Mouse (Mus musculus) lung, postnatal 0 days (tissue): Measurements from ENCODE around the gene Tecpr1.

ENCODE experiments used
- CTCF ChIP-seq: IDR thresholded peaks from 2 replicates; pipeline ENCODE4 v1.5.1; 2016; ENCODE audit warnings: antibody characterized with exemption, mild to moderate bottlenecking
- EP300 ChIP-seq: IDR thresholded peaks from 2 replicates; pipeline ENCODE4 v1.6.1; 2016; ENCODE audit warnings: antibody characterized with exemption, mild to moderate bottlenecking, control low read depth

- TF ChIP-seq CTCF (no peak), EP300 (no peak)
These were observed 34.8 kb upstream of the Tecpr1 start for GRCm38 (mm10) chr5:144258131-144258611.
